ENCODE assay signal across 26 mouse cellular contexts in the genomic region with DNA sequence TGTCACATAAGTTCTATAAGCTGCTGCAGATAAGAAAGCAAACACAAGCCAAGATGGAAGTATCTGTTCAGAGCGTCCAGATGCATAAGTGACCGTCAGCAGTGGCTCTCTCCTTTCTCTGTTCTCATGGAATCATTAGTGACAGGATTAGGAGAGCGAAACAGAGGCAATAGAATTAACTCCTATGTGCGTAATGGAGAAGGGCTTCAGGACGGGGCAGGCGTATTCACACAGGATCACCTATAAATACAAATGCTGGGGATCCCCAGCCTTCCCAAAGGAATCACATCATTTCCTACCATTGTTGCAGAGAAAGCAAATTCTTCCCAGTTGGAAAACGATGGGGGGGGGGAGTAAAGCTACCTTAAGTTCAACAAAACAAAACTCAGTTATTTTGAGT. TPM values are rescaled to one million over a fixed set of nuclear protein-coding genes. Genes with fewer than 3 reads are reported as not detected.
DNase-seq lines count a peak whose midpoint lies in the region; ATAC-seq lines count a peak whose summit lies in the region.
"Had no signal": no experiment of that assay in that cellular context is flagged by ENCODE, and none has a peak within 500 bp of the region (broad histone marks: within the 10 kb centered on the region; RNA-seq: fewer than 3 reads in every experiment).

No protein-coding gene starts in this region.

- no peak for ATAC-seq in heart, embryonic 11.5 days (replicated peaks; ENCODE audit: insufficient number of reproducible peaks, low FRiP score, low TSS enrichment)
- no peak for ATAC-seq in kidney, embryonic 16.5 days (ENCODE audit: low FRiP score, low TSS enrichment)
- ATAC-seq in heart, embryonic 12.5 days (ENCODE audit: insufficient number of reproducible peaks, low FRiP score): no peak
- peak; percentile 19; the same call in 1 of the 2 replicates for ATAC-seq in heart, embryonic 14.5 days (ENCODE audit: insufficient number of reproducible peaks, insufficient read depth, low FRiP score, low read depth)
- ATAC-seq: inflammation-experienced regulatory T-cells, adult 6 months; midbrain, embryonic 15.5 days had no signal

- no peak overlapping the region for H3K9ac ChIP-seq in heart, embryonic 11.5 days (ENCODE audit: low read depth, low read length)
- H3K9ac ChIP-seq in kidney, embryonic 16.5 days (replicated peaks; ENCODE audit: low read length): no peak overlapping the region
- H3K9ac ChIP-seq in heart, embryonic 12.5 days: no peak overlapping the region
- no peak overlapping the region for H3K9ac ChIP-seq in heart, embryonic 14.5 days (ENCODE audit: low read length)
- H3K9ac ChIP-seq: embryonic facial prominence, embryonic 12.5 days; hindbrain, embryonic 13.5 days; liver, embryonic 15.5 days; lung, embryonic 15.5 days; midbrain, embryonic 15.5 days; neural tube, embryonic 12.5 days had no signal

- no peak overlapping the region for H3K4me3 ChIP-seq in heart, embryonic 11.5 days (ENCODE audit: low read depth, low read length)
- no peak overlapping the region for H3K4me3 ChIP-seq in kidney, embryonic 16.5 days (ENCODE audit: low read length)
- H3K4me3 ChIP-seq in heart, embryonic 12.5 days: no peak overlapping the region
- no peak overlapping the region for H3K4me3 ChIP-seq in heart, embryonic 14.5 days (ENCODE audit: control insufficient read depth in 1 of 2, insufficient read depth in 1 of 2, low read depth in 1 of 2, low read length in 2 of 2)
- H3K4me3 ChIP-seq: embryonic facial prominence, embryonic 12.5 days; hindbrain, embryonic 13.5 days; layer of hippocampus, adult 2 months; limb, embryonic 10.5 days; liver, embryonic 15.5 days; lung, embryonic 15.5 days; midbrain, embryonic 15.5 days; neural tube, embryonic 12.5 days had no signal

- peaks cover 17% of the 10 kb centered on the region for H3K4me1 ChIP-seq in heart, embryonic 11.5 days (ENCODE audit: control insufficient read depth, insufficient read depth, low read length)
- peaks cover 18% of the 10 kb centered on the region for H3K4me1 ChIP-seq in kidney, embryonic 16.5 days (ENCODE audit: insufficient read depth, low read length)
- peaks cover 32% of the 10 kb centered on the region for H3K4me1 ChIP-seq in heart, embryonic 12.5 days (replicated peaks)
- H3K4me1 ChIP-seq in heart, embryonic 14.5 days (ENCODE audit: control insufficient read depth in 2 of 2, insufficient read depth in 2 of 2, low read length in 2 of 2): peaks cover 12 to 15% of the 10 kb centered on the region in 2 experiments
- H3K4me1 ChIP-seq: midbrain, embryonic 15.5 days had no signal

- DNase-seq in heart, postnatal 4 days: no peak
- DNase-seq in kidney, adult 18-20 months: no peak
- DNase-seq in thymus, postnatal 10 days (ENCODE audit: low spot score in 2 of 2): no peak
- no peak for DNase-seq in spleen, postnatal 10 days (ENCODE audit: low spot score in 2 of 2)
- DNase-seq: adrenal gland, adult 2 months; cerebellum, adult 18-20 months; cerebellum, postnatal 14 days; liver; right cerebral cortex, postnatal 14 days; thymus, postnatal 25 days had no signal

- H3K27ac ChIP-seq in heart, embryonic 11.5 days (ENCODE audit: low read depth, low read length): peak overlapping the region; percentile 38; the same call in 1 of the 2 replicates
- peak overlapping the region; percentile 73 for H3K27ac ChIP-seq in kidney, embryonic 16.5 days (ENCODE audit: low read length)
- H3K27ac ChIP-seq in heart, embryonic 12.5 days (ENCODE audit: poor library complexity, severe bottlenecking): peak overlapping the region; percentile 35; the same call in 1 of the 2 replicates
- H3K27ac ChIP-seq in heart, embryonic 14.5 days (replicated peaks in 1 of 2; ENCODE audit: control insufficient read depth in 1 of 2, insufficient read depth in 1 of 2, low read depth in 2 of 2, low read length in 2 of 2): peak overlapping the region; percentile 67 to 68
- H3K27ac ChIP-seq: embryonic facial prominence, embryonic 12.5 days; hindbrain, embryonic 13.5 days; layer of hippocampus, adult 2 months; limb, embryonic 10.5 days; lung, embryonic 15.5 days; macrophage; midbrain, embryonic 15.5 days; neural tube, embryonic 12.5 days had no signal

- no peaks in the 10 kb centered on the region for H3K9me3 ChIP-seq in heart, embryonic 11.5 days (replicated peaks; ENCODE audit: control insufficient read depth, low read length)
- no peaks in the 10 kb centered on the region; the same call in 1 of the 2 replicates for H3K9me3 ChIP-seq in kidney, embryonic 16.5 days (ENCODE audit: low read length)
- no peaks in the 10 kb centered on the region for H3K9me3 ChIP-seq in heart, embryonic 12.5 days (replicated peaks)
- no peaks in the 10 kb centered on the region for H3K9me3 ChIP-seq in heart, embryonic 14.5 days (ENCODE audit: control insufficient read depth, low read length)
- H3K9me3 ChIP-seq: embryonic facial prominence, embryonic 12.5 days; hindbrain, embryonic 13.5 days; limb, embryonic 10.5 days; liver, embryonic 15.5 days; lung, embryonic 15.5 days; midbrain, embryonic 15.5 days; neural tube, embryonic 12.5 days had no signal

- no peak overlapping the region for H3K4me2 ChIP-seq in heart, embryonic 11.5 days
- no peak overlapping the region for H3K4me2 ChIP-seq in kidney, embryonic 16.5 days (replicated peaks; ENCODE audit: low read depth, low read length)
- no peak overlapping the region for H3K4me2 ChIP-seq in heart, embryonic 12.5 days
- H3K4me2 ChIP-seq in heart, embryonic 14.5 days (ENCODE audit: low read length): no peak overlapping the region
- H3K4me2 ChIP-seq: embryonic facial prominence, embryonic 12.5 days; hindbrain, embryonic 13.5 days; liver, embryonic 15.5 days; lung, embryonic 15.5 days; midbrain, embryonic 15.5 days; neural tube, embryonic 12.5 days had no signal

- peaks cover 2% of the 10 kb centered on the region; the same call in 1 of the 2 replicates for H3K36me3 ChIP-seq in heart, embryonic 11.5 days (ENCODE audit: control insufficient read depth, insufficient read depth, low read length)
- H3K36me3 ChIP-seq in kidney, embryonic 16.5 days (ENCODE audit: insufficient read depth, low read length): peaks cover 3% of the 10 kb centered on the region; the same call in 1 of the 2 replicates
- peaks cover 6% of the 10 kb centered on the region for H3K36me3 ChIP-seq in heart, embryonic 12.5 days
- peaks cover 4% of the 10 kb centered on the region; the same call in 1 of the 2 replicates for H3K36me3 ChIP-seq in heart, embryonic 14.5 days (ENCODE audit: control insufficient read depth, insufficient read depth, low read length)
- H3K36me3 ChIP-seq: lung, embryonic 15.5 days; midbrain, embryonic 15.5 days had no signal

- WGBS in heart, embryonic 11.5 days (ENCODE audit: insufficient replicate concordance): 62% methylated on average over 7 of the region's 7 CpGs
- 66% methylated on average over 7 of the region's 7 CpGs for WGBS in kidney, embryonic 16.5 days
- 68% methylated on average over 7 of the region's 7 CpGs for WGBS in heart, embryonic 12.5 days
- 50% methylated on average over 7 of the region's 7 CpGs for WGBS in heart, embryonic 14.5 days

- no peaks in the 10 kb centered on the region for H3K27me3 ChIP-seq in heart, embryonic 11.5 days (ENCODE audit: control insufficient read depth, insufficient read depth, low read length)
- no peaks in the 10 kb centered on the region for H3K27me3 ChIP-seq in kidney, embryonic 16.5 days (ENCODE audit: insufficient read depth, low read length)
- no peaks in the 10 kb centered on the region for H3K27me3 ChIP-seq in heart, embryonic 12.5 days (replicated peaks)
- no peaks in the 10 kb centered on the region for H3K27me3 ChIP-seq in heart, embryonic 14.5 days (ENCODE audit: control insufficient read depth, insufficient read depth, low read length)
- H3K27me3 ChIP-seq: embryonic facial prominence, embryonic 12.5 days; hindbrain, embryonic 13.5 days; liver, embryonic 15.5 days; lung, embryonic 15.5 days; midbrain, embryonic 15.5 days; neural tube, embryonic 12.5 days had no signal

RNA-seq across cellular contexts. Expression of gene F2rl2, which starts 37.2 kb away (rescaled TPM):
- polyA plus RNA-seq in heart, embryonic 11.5 days (2014; fragmentation: Nextera tagmentation; extraction: Ambion mirVana): 4.0 and 4.1 TPM in 2 replicates
- under 1 TPM in 1 of 2 experiments, not detected in 1; 0.14 TPM for total RNA-seq in heart, postnatal 4 days (2021)
- polyA plus RNA-seq in kidney, embryonic 16.5 days (2015; fragmentation: Nextera tagmentation; extraction: Ambion mirVana): 0.22 and 0.30 TPM in 2 replicates
- polyA plus RNA-seq in heart, embryonic 12.5 days (2016; fragmentation: Nextera tagmentation; extraction: Ambion mirVana): 1.9 and 2.2 TPM in 2 replicates
- polyA plus RNA-seq in heart, embryonic 14.5 days (2014; fragmentation: Nextera tagmentation; extraction: Ambion mirVana): 0.35 and 0.54 TPM in 2 replicates
- total RNA-seq: gastrocnemius, adult 18-20 months; MEL had no signal

RNA-seq across cellular contexts. Expression of gene F2r, which starts 41.1 kb away (rescaled TPM):
- polyA plus RNA-seq in heart, embryonic 11.5 days (2014; fragmentation: Nextera tagmentation; extraction: Ambion mirVana): 171 and 195 TPM in 2 replicates
- 10 to 100 TPM; 66.3 to 72.7 TPM for total RNA-seq in heart, postnatal 4 days (2021)
- polyA plus RNA-seq in kidney, embryonic 16.5 days (2015; fragmentation: Nextera tagmentation; extraction: Ambion mirVana): 142 TPM in 2 replicates
- polyA plus RNA-seq in heart, embryonic 12.5 days (2016; fragmentation: Nextera tagmentation; extraction: Ambion mirVana): 184 and 192 TPM in 2 replicates
- polyA plus RNA-seq in heart, embryonic 14.5 days (2014; fragmentation: Nextera tagmentation; extraction: Ambion mirVana): 128 and 133 TPM in 2 replicates
